Mouse (Mus musculus): ENCODE data around the gene Olfm1.

Olfm1 gene

DNA sequence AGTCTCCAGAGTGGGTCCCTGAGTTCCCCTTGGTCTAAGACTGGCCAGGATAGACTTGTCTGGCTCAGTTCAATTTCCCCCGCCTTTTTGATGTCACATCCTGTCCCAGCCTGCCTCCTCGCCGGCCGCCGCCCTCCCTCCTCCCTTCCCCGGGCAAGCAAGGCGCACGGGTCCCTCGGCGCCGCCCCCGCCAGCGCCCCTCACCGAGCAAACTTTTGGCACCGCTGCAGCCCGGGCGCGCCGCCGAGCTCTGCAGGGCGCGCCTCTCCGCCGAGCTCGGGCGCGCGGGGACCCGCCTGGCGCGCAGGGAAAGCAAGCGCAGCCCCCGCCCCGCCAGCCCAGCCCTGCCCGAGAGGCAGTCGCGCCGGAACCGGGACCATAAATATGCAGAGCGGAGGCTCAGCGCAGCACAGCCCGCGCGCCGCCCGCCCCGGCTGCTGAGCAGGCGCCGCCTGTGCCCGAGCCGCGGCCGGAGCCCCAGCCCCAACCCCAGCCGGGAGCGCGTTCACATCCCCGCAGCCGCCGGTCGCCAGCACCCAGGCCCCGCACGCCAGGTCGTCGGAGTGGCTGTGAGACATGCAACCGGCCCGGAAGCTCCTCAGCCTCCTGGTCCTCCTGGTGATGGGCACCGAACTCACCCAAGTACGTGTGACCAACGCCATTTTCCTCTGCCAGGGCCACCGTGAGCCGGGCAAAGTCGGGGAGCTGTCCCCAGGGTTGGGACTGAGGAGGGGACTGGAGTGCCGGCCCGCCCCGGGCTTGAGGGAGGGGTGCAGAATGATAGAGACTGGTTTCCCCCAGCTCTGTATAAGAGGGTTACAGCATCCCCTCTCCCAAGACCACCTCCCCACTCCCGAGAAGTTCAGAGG lies at the start of gene Olfm1:
TSS of gene Olfm1 (plus strand) at position 172 of the 869 bp plus-strand sequence.
- DNase-seq = peak; percentile 98

DNA sequence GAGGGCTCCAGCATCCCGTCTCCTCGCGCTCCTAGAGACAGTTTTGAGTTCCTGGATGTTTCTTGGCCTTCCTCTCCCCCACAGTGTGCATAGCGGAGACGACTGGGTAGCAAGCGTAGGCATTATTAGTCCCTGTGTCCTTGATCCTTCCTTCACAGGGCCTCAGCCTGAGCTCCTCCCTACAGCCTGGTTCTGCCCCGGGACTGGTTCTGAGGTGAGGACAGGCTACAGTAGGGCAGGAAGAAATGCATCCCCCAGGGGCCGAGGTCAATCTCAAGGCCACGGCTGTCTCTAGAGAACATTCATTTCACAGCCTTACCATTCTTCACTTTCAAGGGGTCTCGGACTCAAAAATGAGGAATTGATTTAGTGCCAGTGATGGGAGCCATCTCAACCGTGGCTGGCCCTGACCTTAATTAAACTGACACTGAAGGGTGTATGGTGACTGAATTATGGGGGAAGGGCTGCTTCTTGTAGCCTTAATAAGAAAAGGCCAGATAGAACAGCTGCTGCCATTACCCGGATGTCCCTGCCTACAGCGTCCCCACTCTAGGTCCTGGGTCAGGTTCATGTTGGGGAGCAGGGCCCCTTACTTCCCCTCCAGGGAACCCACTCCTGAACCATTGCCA lies 49.3 kb upstream of the Olfm1 start:
- no peak for DNase-seq

DNA sequence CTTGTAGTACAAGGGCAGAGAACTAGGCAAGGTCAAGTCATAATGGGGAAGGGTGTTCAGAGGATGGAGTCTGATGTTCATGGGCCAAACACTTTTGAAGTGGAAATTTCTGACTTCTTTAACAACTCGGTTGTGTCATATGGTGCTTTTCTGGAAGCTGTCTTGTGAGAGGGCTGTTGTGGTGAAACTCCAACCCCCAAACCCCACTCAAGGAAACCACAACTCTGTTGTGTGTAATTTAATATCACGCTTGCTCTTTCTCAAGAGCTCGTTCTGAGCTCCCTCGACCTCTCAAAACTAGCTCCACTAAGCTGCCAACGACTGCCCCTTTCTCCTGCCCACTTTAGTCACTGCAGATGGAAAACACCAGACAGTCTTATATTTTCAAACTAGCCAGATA lies 47.1 kb upstream of the Olfm1 start:
- no peak for DNase-seq

DNA sequence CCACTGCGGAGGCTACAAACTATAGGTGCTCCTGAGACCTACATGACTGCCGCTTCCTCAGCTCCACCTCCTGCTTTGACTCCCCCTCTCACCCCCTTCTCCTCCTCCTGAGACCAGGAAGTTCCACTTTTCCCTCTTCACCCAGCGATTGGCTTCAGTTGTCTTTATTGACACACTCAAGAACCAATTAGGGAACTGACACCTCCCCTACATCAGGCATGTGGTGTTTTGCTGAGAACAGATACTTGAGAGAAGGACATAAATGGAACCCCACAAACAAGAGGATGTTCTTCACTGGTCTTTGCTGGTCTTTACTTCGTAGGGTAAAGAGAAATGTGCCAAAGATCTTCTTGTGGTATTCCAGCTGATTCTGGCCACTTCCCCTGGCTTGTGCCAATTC lies 46.6 kb upstream of the Olfm1 start:
- no peak for DNase-seq

DNA sequence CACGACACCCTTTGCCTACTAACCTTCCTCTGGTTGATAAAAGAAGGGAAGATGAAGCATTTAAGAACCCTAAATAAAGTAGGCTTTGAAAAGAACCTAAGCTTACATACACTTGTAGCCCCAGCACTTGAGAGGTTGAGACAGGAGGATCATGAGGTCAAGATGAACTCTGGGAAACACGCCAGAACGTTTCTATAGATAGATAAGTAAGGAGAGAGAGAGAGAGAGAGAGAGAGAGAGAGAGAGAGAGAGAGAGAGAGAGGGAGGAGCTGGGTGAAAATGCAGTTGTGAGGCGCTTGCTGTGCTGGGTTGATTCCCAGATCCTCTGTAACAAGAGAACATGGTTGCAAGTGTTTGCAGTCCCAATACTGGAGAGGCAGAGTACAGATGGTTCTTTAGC lies 46.1 kb upstream of the Olfm1 start:
- DNase-seq = no peak

DNA sequence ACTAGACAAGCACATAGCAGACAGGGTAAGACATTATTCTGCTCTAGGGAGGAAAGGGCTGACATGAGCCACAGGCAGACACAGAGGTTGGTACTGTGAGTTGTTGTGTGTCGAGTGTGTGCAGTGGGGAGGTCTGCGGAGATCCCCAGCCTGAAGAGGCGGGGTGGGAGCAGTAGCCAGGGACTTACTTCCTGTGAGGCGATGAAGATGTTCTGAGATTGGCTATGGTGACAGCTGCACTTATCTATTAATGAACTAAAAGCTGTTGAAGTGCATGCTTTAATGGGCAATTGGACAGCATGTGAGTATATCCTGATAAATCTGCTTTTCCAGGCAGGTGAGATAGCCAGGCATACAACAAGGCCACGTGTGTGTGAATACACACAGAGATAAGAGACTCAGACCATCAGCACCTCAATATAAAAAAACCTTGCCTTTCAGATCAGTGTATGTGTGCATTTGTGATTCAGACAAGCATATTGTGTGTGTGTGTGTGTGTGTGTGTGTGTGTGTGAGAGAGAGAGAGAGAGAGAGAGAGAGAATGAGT lies 45.5 kb upstream of the Olfm1 start:
- DNase-seq = no peak

DNA sequence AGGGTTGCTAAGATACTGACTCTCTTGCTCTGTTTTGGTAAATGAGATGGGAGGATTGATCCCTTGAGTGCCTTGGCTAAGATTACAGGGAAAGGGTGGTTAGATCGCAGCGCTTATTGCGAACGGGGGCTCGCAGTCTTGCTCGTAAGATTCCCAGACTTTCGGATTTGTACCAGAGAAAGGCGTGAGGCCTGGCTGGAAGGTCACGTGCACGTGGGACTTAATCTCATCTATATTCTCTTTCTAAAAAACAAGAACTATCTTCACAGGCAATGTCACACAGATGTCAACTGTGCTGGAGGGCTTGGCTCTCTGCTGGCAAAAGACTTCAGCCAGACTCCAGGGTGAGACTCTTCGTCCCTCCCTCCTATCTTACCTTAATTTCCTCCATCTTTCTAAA lies 43.1 kb upstream of the Olfm1 start:
- DNase-seq = no peak

DNA sequence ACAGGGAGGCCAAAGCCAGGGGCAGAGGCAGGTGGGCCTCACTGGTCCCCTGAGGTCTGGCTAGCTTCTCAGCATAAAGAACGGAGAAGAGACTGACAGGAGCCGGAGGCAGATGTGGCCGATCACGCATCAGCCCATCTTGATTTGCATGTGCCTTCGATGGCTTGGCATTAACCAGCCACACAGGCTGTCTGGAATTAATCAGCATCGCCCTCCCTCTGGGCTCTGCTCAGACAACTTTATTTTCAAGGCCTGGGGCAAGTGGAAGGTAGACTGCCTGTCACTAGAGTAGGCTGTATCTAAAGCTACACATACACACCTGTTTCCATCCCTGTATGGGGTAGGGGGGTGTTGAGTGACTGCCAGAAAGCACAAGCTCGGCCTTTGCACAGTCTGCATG lies 32.2 kb upstream of the Olfm1 start:
- no peak for DNase-seq

DNA sequence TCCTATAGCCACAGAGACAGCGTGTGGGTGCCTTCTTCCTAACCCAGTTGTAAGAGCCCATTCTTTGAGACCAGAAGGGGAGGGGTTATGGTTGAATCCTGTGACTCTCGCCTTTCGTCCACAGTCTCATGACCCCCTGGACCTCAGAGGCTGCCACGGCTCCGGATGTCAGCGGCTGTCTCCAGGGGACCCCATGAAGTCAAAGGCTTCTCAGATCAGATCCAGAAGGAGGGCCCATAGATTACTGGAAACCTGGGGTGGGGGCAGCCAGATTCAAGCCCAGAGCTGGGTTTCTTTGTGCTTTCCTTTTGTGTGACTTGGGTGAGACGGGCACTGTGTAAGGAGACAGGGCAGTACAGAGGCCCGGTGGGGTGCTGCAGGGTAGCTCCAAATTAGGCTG lies 27.2 kb upstream of the Olfm1 start:
- DNase-seq = peak; percentile 94

DNA sequence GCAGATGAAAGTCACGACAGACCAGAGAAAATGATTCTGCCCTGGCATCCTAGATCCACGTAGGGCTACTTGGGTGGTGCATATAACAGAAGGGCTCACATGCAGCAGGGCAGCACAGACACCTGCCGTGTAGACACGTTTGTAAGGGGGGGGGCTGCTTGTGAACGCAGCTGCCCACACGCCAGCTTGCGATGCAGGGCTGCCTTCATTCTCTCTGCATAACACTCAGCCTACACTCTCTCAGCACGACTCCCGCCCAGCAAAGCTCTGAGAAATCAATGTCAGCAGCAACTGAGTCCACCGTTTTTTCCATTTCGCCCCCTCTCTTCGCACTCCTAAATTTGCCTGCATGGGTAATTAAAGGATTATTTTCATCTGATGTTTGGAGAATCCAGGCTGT lies 23.5 kb upstream of the Olfm1 start:
- no peak for DNase-seq

DNA sequence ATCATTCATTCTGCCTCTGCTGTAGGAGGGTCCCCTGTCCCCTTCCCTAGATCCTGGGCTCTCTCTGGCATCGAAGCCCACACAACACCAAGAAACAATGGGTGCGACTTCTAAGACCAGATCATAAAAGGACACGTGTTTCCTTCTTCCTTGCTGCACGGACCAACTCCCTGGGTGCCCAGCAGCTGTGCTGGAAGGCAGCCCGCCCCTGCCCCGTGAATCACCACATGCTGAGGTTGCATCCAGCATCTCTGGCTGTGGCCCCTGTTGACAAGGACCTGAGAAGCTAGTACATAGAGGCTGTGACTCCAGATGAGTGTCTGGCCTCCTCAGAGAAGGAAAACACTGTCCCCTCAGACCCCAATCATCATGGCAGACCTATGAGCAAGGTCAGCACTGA lies 20.8 kb upstream of the Olfm1 start:
- no peak for DNase-seq

DNA sequence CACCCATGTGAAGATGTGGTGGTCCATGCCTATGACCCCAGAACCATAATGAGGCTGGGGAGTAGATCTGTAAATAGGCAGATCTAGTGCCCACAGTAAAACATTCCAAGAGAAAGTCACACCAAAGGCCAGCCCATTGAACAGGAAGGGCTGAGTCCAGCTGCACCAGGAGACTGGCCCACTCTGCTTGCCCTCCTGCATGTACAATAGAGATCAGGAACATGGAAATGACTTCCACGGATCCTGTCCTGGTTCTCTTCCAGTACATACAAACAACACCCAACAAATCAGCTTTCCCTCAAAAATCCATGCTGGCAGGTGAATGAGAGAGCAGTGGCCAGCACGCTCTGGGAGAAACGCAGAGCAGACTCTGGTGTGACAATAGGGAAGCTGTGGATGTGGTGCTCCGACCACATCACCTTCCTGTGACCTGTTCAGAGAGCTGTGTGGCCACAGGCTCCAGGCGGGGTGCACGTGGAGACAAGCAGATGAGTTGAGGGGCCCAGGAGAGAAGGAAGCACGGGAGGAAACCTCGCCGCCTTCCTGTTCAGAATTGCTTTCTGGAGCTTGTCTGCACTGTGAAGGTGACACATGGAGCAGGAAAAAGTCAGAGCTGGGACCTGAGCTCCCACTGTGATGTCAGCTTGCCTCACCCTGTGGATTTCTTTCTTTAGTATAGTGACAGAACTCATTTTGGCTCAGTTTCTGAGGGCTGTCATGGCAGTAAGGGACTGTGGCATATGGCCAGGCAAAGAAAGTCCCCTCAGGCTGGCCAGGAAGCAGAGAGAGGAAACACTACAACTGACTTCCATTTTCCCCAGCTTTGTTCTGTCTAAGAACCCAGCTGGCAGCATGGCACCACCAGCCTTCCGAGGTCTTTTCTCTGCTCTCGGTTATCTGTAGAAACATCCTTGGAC lies 19.3 kb upstream of the Olfm1 start:
- peak; percentile 93 for DNase-seq

DNA sequence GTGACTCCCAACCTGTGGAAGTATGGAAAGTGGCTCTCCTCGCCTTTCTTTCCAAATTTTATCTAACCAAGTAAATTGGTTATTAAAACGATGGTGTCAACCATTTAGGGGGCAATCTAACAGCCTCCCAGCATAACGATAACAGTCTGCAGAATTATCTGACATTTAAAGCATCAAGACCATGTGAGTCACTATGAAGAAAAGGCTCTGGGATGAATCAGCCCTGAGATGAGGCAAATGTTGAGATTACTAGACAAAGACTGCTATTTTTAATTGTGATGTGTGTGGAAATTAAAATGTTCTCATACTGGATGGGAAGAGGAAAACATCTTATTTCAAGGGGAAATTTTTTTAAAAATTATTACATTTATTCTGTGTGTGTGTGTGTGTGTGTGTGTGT lies 18.4 kb upstream of the Olfm1 start:
- no peak for DNase-seq

DNA sequence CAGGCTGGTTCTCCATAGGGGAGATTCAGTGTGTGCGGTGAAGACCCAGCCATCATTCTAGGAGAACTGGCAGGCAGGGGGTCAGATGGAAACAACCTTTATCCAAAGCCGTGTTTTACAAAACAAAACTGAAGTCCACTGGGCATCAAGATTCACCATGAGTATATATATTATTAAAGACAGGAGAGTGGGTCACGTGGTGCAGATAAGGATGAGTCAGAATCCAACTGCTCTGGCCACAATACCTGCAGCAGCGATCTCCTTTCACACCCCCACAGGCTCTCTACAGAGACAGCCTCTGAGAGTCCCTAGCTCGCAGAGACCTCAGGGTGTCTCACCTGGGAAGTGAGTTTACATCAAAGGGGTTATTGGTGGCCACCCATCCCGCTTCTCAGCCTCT lies 14.2 kb upstream of the Olfm1 start:
- DNase-seq = no peak

DNA sequence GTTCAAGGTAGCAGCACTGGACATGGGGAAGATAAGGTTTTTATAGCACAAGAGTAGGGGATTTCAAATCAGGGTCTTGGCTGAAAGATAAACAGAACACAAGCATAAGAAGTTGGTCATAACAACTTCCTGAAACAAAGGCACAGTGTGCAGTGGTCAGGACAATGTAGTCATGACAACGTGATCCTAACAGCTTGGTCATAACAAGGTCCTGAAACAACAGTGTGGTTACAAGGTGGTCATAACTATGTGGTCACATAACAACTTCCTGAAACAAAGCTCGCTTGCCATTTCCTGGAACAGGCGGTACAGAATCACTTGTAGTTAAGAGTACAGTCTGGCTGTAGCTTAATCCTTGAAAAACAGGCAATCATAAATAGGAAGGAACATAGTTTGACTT lies 12.7 kb upstream of the Olfm1 start:
- no peak for DNase-seq

DNA sequence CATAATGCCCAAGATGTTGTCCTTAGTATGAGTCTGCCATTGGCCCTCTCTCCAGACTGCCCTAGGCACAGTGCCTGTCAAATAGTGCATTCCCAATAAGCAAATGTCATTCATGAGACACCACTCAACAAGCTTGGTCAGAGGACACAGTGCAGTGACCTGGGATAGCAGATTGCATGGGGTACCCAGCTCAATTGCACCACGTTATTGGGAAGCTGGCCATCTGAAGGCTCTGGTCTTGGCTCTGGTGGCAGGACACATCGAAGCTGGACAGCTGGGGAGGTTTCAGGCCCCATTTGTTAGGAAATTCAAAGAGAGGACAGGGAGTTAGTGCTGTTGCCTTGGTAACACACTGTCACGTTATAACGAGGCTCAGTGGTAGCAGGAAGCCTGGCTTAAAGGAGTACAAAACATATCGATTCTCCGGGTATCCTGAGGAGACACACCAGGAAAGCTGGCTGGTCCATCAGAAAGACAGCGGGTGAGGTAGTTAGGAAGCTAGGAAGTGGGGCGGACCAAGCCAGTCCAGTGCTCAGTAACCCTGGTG lies 4.3 kb upstream of the Olfm1 start:
- no peak for DNase-seq

DNA sequence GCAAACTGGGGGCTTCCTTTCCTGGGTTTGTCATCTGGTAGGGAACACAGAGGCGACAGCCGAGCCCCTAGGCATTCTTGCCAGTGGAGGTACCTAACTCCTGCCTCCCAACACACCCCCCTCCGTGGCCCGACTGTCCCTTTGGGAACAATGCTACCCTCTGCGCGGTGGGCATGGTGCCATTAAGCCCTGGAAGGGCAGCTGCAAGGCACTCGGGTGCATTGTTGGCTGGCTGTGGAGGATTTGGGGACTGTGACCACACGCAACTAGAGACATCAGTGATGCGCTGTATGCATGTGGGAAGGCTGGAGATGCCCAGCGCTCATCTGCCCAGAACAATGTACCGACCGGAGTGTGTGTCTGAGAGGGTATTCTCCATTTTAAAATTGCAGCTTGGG lies 897 bp downstream of the Olfm1 start:
- peak; percentile 90 for DNase-seq

DNA sequence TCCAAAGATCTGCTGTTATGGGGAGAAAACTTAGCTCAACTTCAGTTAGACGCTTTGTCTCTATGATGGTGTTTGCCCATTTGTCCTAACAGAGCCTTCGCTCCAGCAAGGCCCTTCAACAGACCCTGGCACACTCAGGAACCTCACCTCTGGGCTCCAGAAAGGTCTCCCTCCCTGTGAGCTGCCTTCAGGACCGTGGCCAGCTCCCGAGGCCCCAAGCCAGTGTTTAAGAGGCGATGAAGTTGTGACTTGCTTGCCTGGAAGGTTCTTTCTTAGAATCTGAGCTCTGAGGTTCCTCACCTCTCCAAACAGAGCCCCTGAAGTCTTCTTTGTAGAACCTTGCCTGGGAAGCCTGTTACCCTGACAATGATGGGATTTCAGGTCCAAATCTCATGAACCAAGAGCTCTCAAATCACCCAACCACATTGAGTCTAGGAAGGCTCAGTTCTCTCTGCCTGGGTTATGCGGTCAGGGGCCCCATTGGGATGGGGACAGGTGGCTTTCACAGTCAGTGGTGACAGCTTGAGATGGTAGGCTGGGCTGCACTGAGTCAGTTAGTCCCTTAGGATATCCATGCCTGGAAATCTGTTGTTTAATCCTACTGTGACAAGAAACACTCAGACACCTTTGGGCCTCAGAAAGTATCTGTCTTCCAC lies 2.3 kb downstream of the Olfm1 start:
- no peak for DNase-seq

DNA sequence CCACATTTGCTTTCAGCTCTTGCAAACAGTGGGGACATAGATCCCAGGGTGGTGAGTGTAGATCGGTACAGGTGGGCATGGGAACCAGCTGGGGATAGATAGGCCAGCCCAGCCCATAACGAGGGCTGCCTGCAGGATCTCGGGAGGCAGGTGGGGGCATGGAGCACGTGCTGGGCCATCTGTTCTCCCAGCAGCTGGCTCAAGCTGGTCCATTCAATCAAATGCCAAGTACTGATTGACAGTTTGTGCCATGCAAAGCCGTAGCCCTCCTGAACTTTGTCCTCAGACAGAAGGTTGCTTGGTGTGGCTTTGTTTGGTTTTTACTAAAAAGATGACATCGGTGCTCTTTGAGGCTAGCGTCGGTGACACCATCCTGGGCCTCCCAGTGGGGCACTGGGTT lies 2.9 kb downstream of the Olfm1 start:
- DNase-seq = no peak

DNA sequence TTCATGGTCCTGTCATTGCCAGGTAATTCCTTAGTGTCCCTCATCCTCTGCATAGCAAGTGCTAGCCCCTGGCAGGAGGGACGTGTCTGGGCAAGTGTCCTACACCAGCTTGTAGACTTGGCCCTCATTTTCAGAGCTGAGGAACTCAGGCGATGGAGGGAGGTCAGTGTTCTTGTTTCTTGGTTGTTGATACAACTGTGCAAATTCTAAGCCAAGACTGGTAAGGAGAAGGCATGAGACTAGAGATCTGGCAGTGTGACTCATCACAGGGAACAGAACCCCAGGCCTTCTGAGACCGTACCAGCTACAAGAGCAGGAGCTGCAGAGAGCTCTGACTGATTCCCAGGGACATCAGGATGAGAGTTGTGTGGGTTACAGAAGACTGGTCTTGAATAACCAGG lies 8.6 kb downstream of the Olfm1 start:
- DNase-seq = no peak

DNA sequence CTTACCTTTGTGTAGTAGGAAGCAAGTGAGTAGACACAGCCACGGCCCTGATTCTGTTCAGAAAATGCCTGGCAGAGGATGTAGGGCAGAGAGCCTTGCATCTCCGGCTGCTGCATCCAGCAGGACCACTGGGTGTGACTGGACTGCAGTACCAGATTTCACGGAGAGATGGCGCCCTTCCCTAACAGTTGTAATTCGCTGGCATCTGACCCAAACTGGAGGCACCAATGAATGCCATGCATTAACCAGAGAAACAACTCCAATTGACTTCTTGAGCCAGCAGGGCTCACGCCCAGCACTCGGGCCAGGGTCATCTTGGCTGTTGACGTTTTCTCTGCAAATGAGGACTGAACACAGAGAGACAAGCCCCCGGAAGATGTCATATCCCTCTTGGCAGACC lies 11.4 kb downstream of the Olfm1 start:
- DNase-seq = peak; percentile 98

DNA sequence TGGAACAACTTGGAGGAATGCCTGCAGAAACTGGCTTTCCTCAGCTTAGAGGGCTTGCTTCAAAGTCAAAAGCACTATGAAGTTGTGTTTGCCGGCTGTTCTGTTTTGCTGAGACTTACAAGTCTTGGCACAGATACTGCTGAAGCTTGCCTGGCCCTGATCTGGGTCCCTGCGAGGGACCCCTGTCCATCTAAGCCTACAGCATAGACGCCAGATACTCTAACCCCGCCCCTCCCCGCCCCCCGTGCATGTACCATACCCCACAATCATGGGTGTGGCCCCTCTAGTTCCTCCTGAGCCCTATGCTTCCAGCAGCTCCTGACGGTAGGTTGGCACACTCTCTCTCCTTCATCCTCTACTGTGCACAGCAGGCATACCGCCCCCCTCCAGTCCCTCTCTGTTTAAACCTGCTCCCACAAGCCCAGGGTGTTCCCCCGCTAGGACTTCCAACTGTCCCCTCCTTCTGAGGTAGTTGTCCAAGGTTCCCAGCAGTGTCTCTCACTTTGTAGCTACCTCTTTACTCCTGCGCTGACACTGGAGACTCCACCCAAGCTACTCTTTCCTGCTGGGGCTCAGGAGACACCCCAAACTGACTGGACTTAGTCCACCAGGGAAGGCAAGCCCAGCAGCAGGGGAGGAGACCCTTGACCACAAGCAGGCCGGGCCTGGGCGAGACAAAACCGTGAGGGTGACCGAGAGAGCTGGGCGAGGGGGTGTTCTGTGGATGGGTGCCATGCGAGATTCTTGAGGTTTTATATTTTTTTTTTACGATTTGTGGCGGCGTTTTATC lies 12.1 kb downstream of the Olfm1 start:
- peak; percentile 92 for DNase-seq

Data from heart, adult 11 months (tissue).